Mouse (Mus musculus) MEL (cell line): ENCODE data around the gene Zfp747. TPM values are rescaled to one million over a fixed set of nuclear protein-coding genes. Genes with fewer than 3 reads are reported as not detected.
A peak's percentile ranks its signal among the peaks of the same experiment; 100 is the strongest.

Experiments used
- DNase-seq: peaks from one replicate; pipeline ENCODE4 v3.0.0; 2011; ENCODE audit warnings: low read depth, low spot score
- H3K27ac ChIP-seq: 2 replicates; pipeline ENCODE4 v1.5.1; 2012; ENCODE audit warnings: low read depth, mild to moderate bottlenecking, control low read depth, low read length, moderate library complexity; ENCODE audit not compliant: control insufficient read depth
- H3K27me3 ChIP-seq, 2 experiments: fragments of 150-350 bp in 1 of 2; sonication (generic) in 1 of 2; 2 replicates each; pipeline ENCODE4 v1.6.1; 2012; ENCODE audit warnings: low read length in 2 of 2, mild to moderate bottlenecking in 2 of 2, improper control_type of control experiment in 1 of 2, moderate library complexity in 1 of 2; ENCODE audit not compliant: insufficient read depth in 2 of 2, control insufficient read depth in 1 of 2
- H3K36me3 ChIP-seq, 2 experiments: 2 replicates each; pipeline ENCODE4 v1.6.1; 2012 to 2014; ENCODE audit warnings: low read length in 2 of 2, improper control_type of control experiment in 1 of 2, inconsistent platforms in 1 of 2, mild to moderate bottlenecking in 1 of 2; ENCODE audit not compliant: insufficient read depth in 2 of 2, control insufficient read depth in 1 of 2
- H3K4me1 ChIP-seq, 2 experiments: fragments of 150-350 bp in 1 of 2; sonication (generic) in 1 of 2; 2 replicates each; pipeline ENCODE4 v1.6.1; 2012; ENCODE audit warnings: low read length in 2 of 2, improper control_type of control experiment in 1 of 2, mild to moderate bottlenecking in 1 of 2; ENCODE audit not compliant: insufficient read depth in 2 of 2, control insufficient read depth in 1 of 2
- H3K4me3 ChIP-seq, 2 experiments: fragments of 150-350 bp in 1 of 2; sonication (generic) in 1 of 2; 2 replicates each; pipeline ENCODE4 v1.5.1; 2012; ENCODE audit warnings: low read depth in 2 of 2, low read length in 2 of 2, mild to moderate bottlenecking in 2 of 2, moderate library complexity in 2 of 2, control low read depth in 1 of 2, improper control_type of control experiment in 1 of 2; ENCODE audit not compliant: control insufficient read depth in 1 of 2, insufficient read depth in 1 of 2
- H3K79me2 ChIP-seq: 2 replicates; pipeline ENCODE4 v1.6.1; 2012; ENCODE audit warnings: mild to moderate bottlenecking, low read length, moderate library complexity; ENCODE audit not compliant: control insufficient read depth, poor library complexity, insufficient read depth
- H3K9ac ChIP-seq: 2 replicates; pipeline ENCODE4 v1.6.1; 2012; ENCODE audit warnings: low read depth, mild to moderate bottlenecking, control low read depth, low read length, moderate library complexity; ENCODE audit not compliant: control insufficient read depth, poor library complexity, severe bottlenecking
- H3K9me3 ChIP-seq: fragments of 150-350 bp; sonication (generic); replicated peaks from 2 replicates; pipeline ENCODE4 v1.6.1; 2012; ENCODE audit warnings: mild to moderate bottlenecking, low read length, improper control_type of control experiment, moderate library complexity; ENCODE audit not compliant: insufficient read depth
- CHD2 ChIP-seq: IDR thresholded peaks from 2 replicates; pipeline ENCODE4 v1.6.1; 2011; ENCODE audit warnings: low read length, improper control_type of control experiment
- CTCF ChIP-seq, 3 experiments: IDR thresholded peaks in 2 of 3; conservative IDR thresholded peaks in 1 of 3; 2 replicates each; pipeline ENCODE4 v1.5.1; 2011 to 2012; ENCODE audit warnings: low read length in 3 of 3, low read depth in 2 of 3, mild to moderate bottlenecking in 2 of 3, improper control_type of control experiment in 1 of 3, inconsistent platforms in 1 of 3, mixed read lengths in 1 of 3, moderate library complexity in 1 of 3; ENCODE audit not compliant: control insufficient read depth in 1 of 3, insufficient read depth in 1 of 3, poor library complexity in 1 of 3, severe bottlenecking in 1 of 3
- ELF1 ChIP-seq: IDR thresholded peaks from 2 replicates; pipeline ENCODE4 v1.6.1; 2014; ENCODE audit warnings: low read depth, mild to moderate bottlenecking, inconsistent platforms, low read length, improper control_type of control experiment, moderate library complexity
- EP300 ChIP-seq, 2 experiments: IDR thresholded peaks; 2 replicates each; pipeline ENCODE4 v1.6.1; 2011; ENCODE audit warnings: improper control_type of control experiment in 2 of 2, low read length in 2 of 2, low read depth in 1 of 2, mild to moderate bottlenecking in 1 of 2
- HCFC1 ChIP-seq: IDR thresholded peaks from 2 replicates; pipeline ENCODE4 v1.6.1; 2012; ENCODE audit warnings: low read depth, mild to moderate bottlenecking, inconsistent platforms, low read length, improper control_type of control experiment, moderate library complexity
- JUND ChIP-seq: IDR thresholded peaks from 2 replicates; pipeline ENCODE4 v1.6.1; 2011; ENCODE audit warnings: low read depth, mild to moderate bottlenecking, improper control_type of control experiment, low read length
- MAFK ChIP-seq: IDR thresholded peaks from 2 replicates; pipeline ENCODE4 v1.6.1; 2011; ENCODE audit warnings: low read depth, mild to moderate bottlenecking, low read length, improper control_type of control experiment, borderline replicate concordance
- MAX ChIP-seq: IDR thresholded peaks from 2 replicates; pipeline ENCODE4 v1.6.1; 2011; ENCODE audit warnings: low read length, improper control_type of control experiment
- MAZ ChIP-seq: IDR thresholded peaks from 2 replicates; pipeline ENCODE4 v1.6.1; 2012; ENCODE audit warnings: low read depth, mild to moderate bottlenecking, inconsistent platforms, low read length, improper control_type of control experiment
- MXI1 ChIP-seq: IDR thresholded peaks from 2 replicates; pipeline ENCODE4 v1.6.1; 2011; ENCODE audit warnings: mild to moderate bottlenecking, low read depth, low read length, improper control_type of control experiment
- MYC ChIP-seq: IDR thresholded peaks from 2 replicates; pipeline ENCODE4 v1.6.1; 2011; ENCODE audit warnings: low read depth, mild to moderate bottlenecking, low read length, improper control_type of control experiment, moderate library complexity
- NELFE ChIP-seq: IDR thresholded peaks from 2 replicates; pipeline ENCODE4 v1.6.1; 2011; ENCODE audit warnings: low read depth, low read length, improper control_type of control experiment
- POLR2A ChIP-seq, 2 experiments: IDR thresholded peaks; 2 replicates each; pipeline ENCODE4 v1.6.1; 2011 to 2012; ENCODE audit warnings: low read length in 2 of 2, mild to moderate bottlenecking in 2 of 2, control low read depth in 1 of 2, improper control_type of control experiment in 1 of 2, low read depth in 1 of 2, moderate library complexity in 1 of 2; ENCODE audit not compliant: control insufficient read depth in 1 of 2, insufficient read depth in 1 of 2, poor library complexity in 1 of 2
- POLR2AphosphoS2 ChIP-seq: IDR thresholded peaks from 2 replicates; pipeline ENCODE4 v1.6.1; 2011; ENCODE audit warnings: low read length, improper control_type of control experiment
- SIN3A ChIP-seq: IDR thresholded peaks from 2 replicates; pipeline ENCODE4 v1.6.1; 2012; ENCODE audit warnings: low read length, improper control_type of control experiment, inconsistent platforms
- SMC3 ChIP-seq: IDR thresholded peaks from 2 replicates; pipeline ENCODE4 v1.6.1; 2011; ENCODE audit warnings: low read depth, low read length, improper control_type of control experiment
- TCF12 ChIP-seq: IDR thresholded peaks from 2 replicates; pipeline ENCODE4 v1.6.1; 2014; ENCODE audit warnings: low read depth, mild to moderate bottlenecking, inconsistent platforms, low read length, improper control_type of control experiment, moderate library complexity
- UBTF ChIP-seq: IDR thresholded peaks from 2 replicates; pipeline ENCODE4 v1.6.1; 2012; ENCODE audit warnings: low read depth, mild to moderate bottlenecking, inconsistent platforms, low read length, improper control_type of control experiment, moderate library complexity, borderline replicate concordance; ENCODE audit not compliant: insufficient read depth
- USF1 ChIP-seq: IDR thresholded peaks from 2 replicates; pipeline ENCODE4 v1.6.1; 2014; ENCODE audit warnings: low read depth, mild to moderate bottlenecking, inconsistent platforms, low read length, improper control_type of control experiment, moderate library complexity
- ZC3H11A ChIP-seq: IDR thresholded peaks from 2 replicates; pipeline ENCODE4 v1.6.1; 2012; ENCODE audit warnings: low read depth, mild to moderate bottlenecking, inconsistent platforms, low read length, improper control_type of control experiment
- ZKSCAN1 ChIP-seq: IDR thresholded peaks from 2 replicates; pipeline ENCODE4 v1.6.1; 2012; ENCODE audit warnings: low read depth, mild to moderate bottlenecking, inconsistent platforms, low read length, improper control_type of control experiment, moderate library complexity
- polyA plus RNA-seq, 2 experiments: library from polyadenylated mRNA; stranded (reverse) in 1 of 2; unstranded in 1 of 2; fragments of >175 nt in 1 of 2; fragments of >200 nt in 1 of 2; gene quantifications; 2 replicates each; pipeline versions ENCODE4 v1.2.1 to v1.2.4; 2012; ENCODE audit warnings: low replicate concordance in 2 of 2, low read depth in 1 of 2; ENCODE audit not compliant: insufficient read length in 2 of 2, insufficient read depth in 1 of 2, missing spikeins in 1 of 2
- total RNA-seq: library from RNA; depleted of rRNA; stranded (reverse); fragments of 300-350 nt; gene quantifications from 2 replicates; pipeline ENCODE4 v1.2.3, GENCODE M21; 2012

The Zfp747 gene
- total and polyA plus RNA-seq, 3 experiments, result 6.2 to 7.5 TPM; not detected in 1

DNA sequence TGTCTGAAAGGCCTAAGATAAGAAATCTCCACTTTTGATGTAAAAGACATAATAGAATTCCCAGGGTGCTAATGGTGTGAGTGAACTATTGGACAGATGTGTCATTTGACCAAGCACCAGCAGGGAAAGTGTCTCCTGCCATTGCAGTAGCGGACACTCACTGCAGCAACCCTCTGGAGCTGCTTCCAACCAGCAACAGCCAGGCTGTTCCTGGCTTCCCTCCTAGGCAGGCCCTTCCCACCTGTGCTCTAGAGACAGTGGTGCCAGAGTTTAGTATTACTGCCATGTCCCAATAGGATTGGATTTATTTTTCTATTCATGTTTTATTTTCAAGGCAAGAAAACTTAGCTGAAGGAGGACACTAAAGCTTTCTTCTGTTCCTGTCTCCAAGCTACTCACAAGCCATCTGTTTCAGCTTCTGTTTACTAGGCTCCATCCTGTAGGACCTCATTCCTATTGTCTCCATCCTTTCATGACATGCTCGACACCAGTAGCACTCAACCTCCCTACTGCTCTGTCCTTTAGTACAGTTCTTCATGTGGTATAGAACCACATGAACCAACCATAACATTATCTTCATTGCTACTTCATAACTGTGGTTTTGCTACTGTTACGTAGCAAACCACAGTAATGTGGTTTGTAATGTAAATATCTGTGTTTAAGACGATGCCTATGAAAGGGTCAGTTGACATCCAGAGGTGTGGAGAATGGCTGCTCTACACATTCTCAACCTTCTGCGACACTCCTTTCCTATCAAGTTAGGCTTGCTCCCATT, 24.4 kb downstream of the Zfp747 start (continued):
- TF ChIP-seq NELFE (0 out of 2 replicates have a peak, but pooled peaks have one; percentile 22), SMC3 (no peak), TCF12 (no peak), MAX (0 out of 2 replicates have a peak, but pooled peaks have one; percentile 11), UBTF (no peak), EP300 (IDR thresholded peaks at IDR 0.05; ENCODE audit: low read depth in 1 of 2, low read length in 2 of 2) (peak; percentile 53 to 60), MYC (no peak; the same call in 1 of the 2 replicates), ELF1 (no peak), MAFK (0 out of 2 replicates have a peak, but pooled peaks have one; percentile 54), USF1 (no peak), POLR2AphosphoS2 (no peak), CTCF (IDR thresholded peaks at IDR 0.05 in 2 of 3, conservative IDR thresholded peaks at IDR 0.05 in 1 of 3; ENCODE audit: control insufficient read depth in 1 of 3, insufficient read depth in 1 of 3, low read depth in 2 of 3, low read length in 3 of 3, poor library complexity in 1 of 3, severe bottlenecking in 1 of 3) (no peak)

DNA sequence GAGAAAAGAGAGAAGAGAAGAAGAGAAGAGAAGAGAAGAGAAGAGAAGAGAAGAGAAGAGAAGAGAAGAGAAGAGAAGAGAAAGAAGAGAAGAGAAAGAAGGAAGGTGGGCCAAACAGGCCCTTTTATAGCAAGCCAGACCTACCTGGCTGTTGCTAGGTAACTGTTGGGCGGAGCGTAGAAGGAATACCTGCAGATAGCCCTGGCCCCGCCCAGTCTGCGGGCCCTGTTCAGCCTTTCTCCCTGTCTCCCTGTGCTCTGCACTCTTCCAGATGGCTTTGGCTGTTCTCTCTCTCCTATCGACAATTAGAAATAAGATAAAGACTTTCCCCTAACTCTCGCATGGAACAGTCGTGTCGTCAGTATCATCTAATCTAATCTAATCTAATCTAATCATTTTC, 29.2 kb downstream of the Zfp747 start:
- peaks cover 8 to 9% of the 10 kb centered on the region in 2 experiments for H3K4me1 ChIP-seq
- no peaks in the 10 kb centered on the region for H3K27me3 ChIP-seq
- peak; percentile 17 for DNase-seq
- no peak overlapping the region for H3K9ac ChIP-seq
- peak overlapping the region; percentile 63 to 97 for H3K4me3 ChIP-seq
- H3K27ac ChIP-seq, result no peak overlapping the region
- peaks cover 0 to 3% of the 10 kb centered on the region in 2 experiments; a peak in 1 of 4 replicates for H3K36me3 ChIP-seq
- TF ChIP-seq MAZ (0 out of 2 replicates have a peak, but pooled peaks have one; percentile 5), USF1 (no peak), MAX (no peak)
- peaks cover 5% of the 10 kb centered on the region; the same call in 1 of the 2 replicates for H3K79me2 ChIP-seq
- no peaks in the 10 kb centered on the region for H3K9me3 ChIP-seq

- Histone ChIP-seq H3K4me3 (peak within 1 kb of the TSS; percentile 63 to 97), H3K36me3 (0 out of 4 replicates have a peak, but pooled peaks cover 0 to 3% of the 10 kb centered on the region in 2 experiments), H3K9me3 (no peaks in the 10 kb centered on the region)
- peak; percentile 53; the same call in 1 of the 2 replicates for TF ChIP-seq NELFE
- peak; percentile 36; the same call in 1 of the 2 replicates for TF ChIP-seq CHD2
- peak; percentile 67 for TF ChIP-seq MAZ
- TF ChIP-seq HCFC1, result peak; percentile 89
- TF ChIP-seq POLR2AphosphoS2, result peak; percentile 28; the same call in 1 of the 2 replicates
- peak; percentile 72 for TF ChIP-seq SIN3A
- TF ChIP-seq MYC, result 0 out of 2 replicates have a peak, but pooled peaks have one; percentile 58
- no peak for TF ChIP-seq JUND
- TF ChIP-seq MXI1, result peak; percentile 58; the same call in 1 of the 2 replicates
- no peak for TF ChIP-seq ZKSCAN1
- peak in 1 of 2 experiments; percentile 66; a peak in 3 of 4 replicates for TF ChIP-seq POLR2A (IDR thresholded peaks at IDR 0.05; ENCODE audit: control insufficient read depth in 1 of 2, insufficient read depth in 1 of 2, low read depth in 1 of 2, low read length in 2 of 2, poor library complexity in 1 of 2)
- no peak for TF ChIP-seq ZC3H11A
- TF ChIP-seq TCF12, result peak; percentile 38; the same call in 1 of the 2 replicates
- TF ChIP-seq MAX, result peak; percentile 76
- TF ChIP-seq EP300 (IDR thresholded peaks at IDR 0.05; ENCODE audit: low read depth in 1 of 2, low read length in 2 of 2), result 0 out of 4 replicates have a peak, but pooled peaks of 1 of the 2 experiments have one; percentile 11
- TF ChIP-seq, all 39 proteins: peak for 12
- H3K27ac ChIP-seq, result peak within 1 kb of the TSS; percentile 43
- peak; percentile 91 for DNase-seq
- H3K4me1 ChIP-seq, result peaks cover 5 to 9% of the 10 kb centered on the region in 2 experiments; a peak in 3 of 4 replicates
- H3K79me2 ChIP-seq, result peaks cover 5% of the 10 kb centered on the region; the same call in 1 of the 2 replicates
- no peaks in the 10 kb centered on the region for H3K27me3 ChIP-seq
- H3K9ac ChIP-seq, result peak within 1 kb of the TSS; percentile 72
Observed at GRCm38 (mm10) chr7:127345512-127346325, 30.1 kb downstream of the Zfp747 start, which contains the start of gene Zfp768. Zfp768 (minus strand) TSS chr7:127345589.
